Mouse (Mus musculus): ENCODE data around the gene Fzd2. TPM values are rescaled to one million over a fixed set of nuclear protein-coding genes. Genes with fewer than 3 reads are reported as not detected.

The Fzd2 gene
- polyA plus RNA-seq, 1 experiment from 2014 or later = 0.54 TPM

DNA sequence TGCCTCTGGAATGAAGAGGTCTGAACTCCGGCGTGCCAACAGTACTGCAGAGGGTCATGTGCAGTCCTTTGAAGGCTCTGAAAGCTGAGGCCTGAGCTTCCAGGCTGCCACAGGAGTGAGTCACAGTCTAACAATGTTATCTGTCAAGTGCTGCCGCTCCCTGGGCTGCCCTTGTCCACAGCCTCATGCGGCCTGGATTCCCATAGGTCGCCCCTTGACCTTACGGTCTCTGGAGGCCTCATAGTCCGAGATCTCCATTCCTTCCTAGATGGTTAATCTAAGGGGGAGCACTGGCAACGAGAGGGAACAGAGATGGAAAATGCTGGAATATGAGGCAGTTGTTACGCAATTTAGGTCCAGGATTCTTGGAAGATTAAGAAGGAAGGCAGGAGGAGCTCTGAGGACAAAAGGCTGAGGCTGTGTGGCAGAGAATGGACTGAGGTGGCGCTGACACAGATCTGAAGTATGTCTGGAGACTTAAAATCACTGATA, 39.7 kb downstream of the Fzd2 start:
- H3K4me3 ChIP-seq (ENCODE audit: low read depth, low read length) = no peak overlapping the region
- no peaks in the 10 kb centered on the region for H3K36me3 ChIP-seq (ENCODE audit: control insufficient read depth, insufficient read depth)
- no peak overlapping the region for H3K9ac ChIP-seq (ENCODE audit: low read depth, low read length)
- no peak overlapping the region for H3K27ac ChIP-seq (ENCODE audit: low read length)
- 45% methylated on average over 10 of the region's 10 CpGs for WGBS (ENCODE audit: insufficient replicate concordance)
- no peak overlapping the region for H3K4me2 ChIP-seq (ENCODE audit: low read depth, low read length)
- H3K27me3 ChIP-seq (ENCODE audit: control insufficient read depth, insufficient read depth, low read depth, low read length) = no peaks in the 10 kb centered on the region; the same call in 1 of the 2 replicates
- no peak for ATAC-seq (ENCODE audit: low read depth)
- no peaks in the 10 kb centered on the region for H3K9me3 ChIP-seq (replicated peaks; ENCODE audit: control insufficient read depth, low read length)
- H3K4me1 ChIP-seq (ENCODE audit: control insufficient read depth, low read depth, low read length) = no peaks in the 10 kb centered on the region

DNA sequence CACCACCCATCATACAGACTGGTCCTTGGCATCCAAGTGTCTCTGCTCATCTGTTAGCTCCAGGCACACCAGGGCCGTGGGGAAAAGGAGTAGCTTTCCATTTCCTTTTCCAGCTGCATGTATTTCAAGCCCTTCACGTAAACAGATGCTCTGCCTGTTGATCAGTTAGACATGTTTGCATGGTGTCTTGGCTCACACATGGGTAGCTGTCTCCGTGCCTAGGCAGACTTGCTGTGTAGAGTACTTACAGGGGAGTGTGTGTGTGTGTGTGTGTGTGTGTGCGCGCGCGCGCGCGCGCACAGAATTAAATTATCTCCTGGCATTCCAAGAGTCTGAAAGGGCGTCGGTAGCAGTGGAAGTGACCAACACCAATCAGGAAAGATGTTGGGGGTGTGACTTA, 42.0 kb downstream of the Fzd2 start:
- Histone ChIP-seq H3K36me3 (ENCODE audit: control insufficient read depth, insufficient read depth) (no peaks in the 10 kb centered on the region), H3K4me1 (ENCODE audit: control insufficient read depth, low read depth, low read length) (no peaks in the 10 kb centered on the region), H3K4me2 (ENCODE audit: low read depth, low read length) (no peak overlapping the region), H3K9ac (ENCODE audit: low read depth, low read length) (no peak overlapping the region), H3K27me3 (ENCODE audit: control insufficient read depth, insufficient read depth, low read depth, low read length) (no peaks in the 10 kb centered on the region), H3K27ac (ENCODE audit: low read length) (no peak overlapping the region), H3K4me3 (ENCODE audit: low read depth, low read length) (no peak overlapping the region), H3K9me3 (replicated peaks; ENCODE audit: control insufficient read depth, low read length) (no peaks in the 10 kb centered on the region)
- ATAC-seq (ENCODE audit: low read depth) = no peak
- WGBS (ENCODE audit: insufficient replicate concordance) = 77% methylated on average over 13 of the region's 13 CpGs

DNA sequence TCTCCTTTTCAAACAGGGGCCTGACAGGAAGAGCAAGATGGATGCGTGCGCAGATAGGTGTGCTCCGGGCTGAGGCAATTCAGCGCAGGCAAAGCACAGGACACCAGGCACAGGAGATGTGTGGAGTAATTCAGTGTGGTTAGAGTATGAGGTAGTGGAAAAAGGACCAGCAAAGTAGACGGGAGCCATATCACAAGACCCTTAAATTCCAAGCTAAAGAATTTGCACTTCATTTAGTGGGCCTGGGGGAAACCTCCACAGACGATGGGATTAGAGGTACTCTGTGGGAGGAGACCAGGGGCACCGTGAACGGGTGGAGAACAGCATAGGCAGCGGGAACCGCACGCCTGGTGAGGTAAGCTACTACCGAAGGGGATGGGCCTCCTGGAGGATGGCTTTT, 43.7 kb downstream of the Fzd2 start:
- no peak overlapping the region for H3K9ac ChIP-seq (ENCODE audit: low read depth, low read length)
- H3K36me3 ChIP-seq (ENCODE audit: control insufficient read depth, insufficient read depth) = no peaks in the 10 kb centered on the region
- H3K4me3 ChIP-seq (ENCODE audit: low read depth, low read length) = no peak overlapping the region
- 61% methylated on average over 12 of the region's 12 CpGs for WGBS (ENCODE audit: insufficient replicate concordance)
- H3K4me2 ChIP-seq (ENCODE audit: low read depth, low read length) = no peak overlapping the region
- H3K9me3 ChIP-seq (replicated peaks; ENCODE audit: control insufficient read depth, low read length) = no peaks in the 10 kb centered on the region
- H3K4me1 ChIP-seq (ENCODE audit: control insufficient read depth, low read depth, low read length) = no peaks in the 10 kb centered on the region
- ATAC-seq (ENCODE audit: low read depth) = no peak
- no peaks in the 10 kb centered on the region for H3K27me3 ChIP-seq (ENCODE audit: control insufficient read depth, insufficient read depth, low read depth, low read length)
- H3K27ac ChIP-seq (ENCODE audit: low read length) = no peak overlapping the region

DNA sequence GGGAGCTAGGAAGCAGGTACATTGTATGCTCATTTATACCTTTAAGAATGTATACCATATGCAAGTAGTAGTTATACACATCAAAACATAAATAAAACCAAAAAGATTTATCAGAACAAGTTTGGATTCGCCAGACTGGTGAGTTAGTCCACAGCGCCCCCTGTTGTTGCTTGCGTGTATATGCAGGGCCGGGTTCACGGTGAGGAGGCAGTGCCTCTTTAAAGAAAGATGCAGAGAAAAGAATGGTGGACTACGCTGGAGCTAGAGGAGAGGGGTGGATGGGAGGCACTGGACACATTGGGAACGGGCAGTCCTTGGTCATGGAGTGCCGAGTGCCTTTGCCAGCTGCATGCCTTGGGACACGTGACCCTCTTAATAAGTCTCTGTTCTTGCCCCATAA, 47.2 kb downstream of the Fzd2 start:
- Histone ChIP-seq H3K4me1 (ENCODE audit: control insufficient read depth, low read depth, low read length) (no peaks in the 10 kb centered on the region), H3K36me3 (ENCODE audit: control insufficient read depth, insufficient read depth) (no peaks in the 10 kb centered on the region), H3K27me3 (ENCODE audit: control insufficient read depth, insufficient read depth, low read depth, low read length) (no peaks in the 10 kb centered on the region), H3K9ac (ENCODE audit: low read depth, low read length) (no peak overlapping the region), H3K4me2 (ENCODE audit: low read depth, low read length) (no peak overlapping the region), H3K4me3 (ENCODE audit: low read depth, low read length) (no peak overlapping the region), H3K27ac (ENCODE audit: low read length) (no peak overlapping the region), H3K9me3 (replicated peaks; ENCODE audit: control insufficient read depth, low read length) (no peaks in the 10 kb centered on the region)
- 6% methylated on average over 9 of the region's 9 CpGs for WGBS (ENCODE audit: insufficient replicate concordance)
- ATAC-seq (ENCODE audit: low read depth) = no peak

DNA sequence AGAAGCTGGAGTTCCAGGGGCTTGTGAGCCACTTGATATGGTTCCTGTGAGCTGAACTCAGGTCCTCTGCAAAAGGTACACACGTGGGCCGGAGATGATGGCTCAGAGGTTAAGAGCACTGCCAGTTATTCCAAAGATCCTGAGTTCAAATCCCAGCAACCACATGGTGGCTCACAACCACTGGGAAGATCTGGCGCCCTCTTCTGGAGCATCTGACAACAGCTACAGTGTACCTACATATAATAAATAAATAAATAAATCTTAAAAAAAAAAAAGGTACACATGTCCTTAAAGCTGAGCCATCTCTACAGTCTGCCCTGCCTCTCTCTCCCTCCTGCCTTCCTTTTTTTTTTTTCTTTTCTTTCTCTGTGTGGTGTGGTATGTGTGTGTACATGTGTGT, 48.6 kb downstream of the Fzd2 start:
- Histone ChIP-seq H3K4me3 (ENCODE audit: low read depth, low read length) (no peak overlapping the region), H3K36me3 (ENCODE audit: control insufficient read depth, insufficient read depth) (no peaks in the 10 kb centered on the region), H3K27ac (ENCODE audit: low read length) (no peak overlapping the region), H3K9me3 (replicated peaks; ENCODE audit: control insufficient read depth, low read length) (no peaks in the 10 kb centered on the region), H3K4me2 (ENCODE audit: low read depth, low read length) (no peak overlapping the region), H3K4me1 (ENCODE audit: control insufficient read depth, low read depth, low read length) (no peaks in the 10 kb centered on the region), H3K9ac (ENCODE audit: low read depth, low read length) (no peak overlapping the region), H3K27me3 (ENCODE audit: control insufficient read depth, insufficient read depth, low read depth, low read length) (no peaks in the 10 kb centered on the region)
- no peak for ATAC-seq (ENCODE audit: low read depth)
- 51% methylated on average over 3 of the region's 3 CpGs for WGBS (ENCODE audit: insufficient replicate concordance)

DNA sequence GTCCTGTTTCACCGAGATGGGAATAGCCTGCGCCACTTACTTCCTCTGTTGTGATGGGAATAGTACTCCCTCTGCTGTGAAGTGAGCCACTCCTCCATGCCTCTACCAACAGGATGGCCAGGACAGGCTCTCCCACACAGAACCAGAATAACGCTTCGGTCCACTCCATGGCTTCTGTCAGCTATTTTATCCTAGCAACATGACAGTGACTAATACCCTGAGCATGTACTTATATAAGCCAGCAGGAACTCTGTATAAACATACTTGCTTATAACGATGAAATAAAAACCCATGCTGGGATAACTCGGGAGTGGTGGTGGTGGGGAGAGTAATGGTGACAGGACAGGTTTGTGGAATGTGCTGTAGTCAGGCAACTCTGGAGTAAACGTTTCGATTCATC, 51.7 kb downstream of the Fzd2 start:
- Histone ChIP-seq H3K9ac (ENCODE audit: low read depth, low read length) (no peak overlapping the region), H3K4me2 (ENCODE audit: low read depth, low read length) (no peak overlapping the region), H3K36me3 (ENCODE audit: control insufficient read depth, insufficient read depth) (no peaks in the 10 kb centered on the region), H3K9me3 (replicated peaks; ENCODE audit: control insufficient read depth, low read length) (no peaks in the 10 kb centered on the region), H3K27me3 (ENCODE audit: control insufficient read depth, insufficient read depth, low read depth, low read length) (no peaks in the 10 kb centered on the region), H3K4me3 (ENCODE audit: low read depth, low read length) (no peak overlapping the region), H3K27ac (ENCODE audit: low read length) (no peak overlapping the region), H3K4me1 (ENCODE audit: control insufficient read depth, low read depth, low read length) (no peaks in the 10 kb centered on the region)
- WGBS (ENCODE audit: insufficient replicate concordance) = 61% methylated on average over 8 of the region's 8 CpGs
- ATAC-seq (ENCODE audit: low read depth) = no peak

DNA sequence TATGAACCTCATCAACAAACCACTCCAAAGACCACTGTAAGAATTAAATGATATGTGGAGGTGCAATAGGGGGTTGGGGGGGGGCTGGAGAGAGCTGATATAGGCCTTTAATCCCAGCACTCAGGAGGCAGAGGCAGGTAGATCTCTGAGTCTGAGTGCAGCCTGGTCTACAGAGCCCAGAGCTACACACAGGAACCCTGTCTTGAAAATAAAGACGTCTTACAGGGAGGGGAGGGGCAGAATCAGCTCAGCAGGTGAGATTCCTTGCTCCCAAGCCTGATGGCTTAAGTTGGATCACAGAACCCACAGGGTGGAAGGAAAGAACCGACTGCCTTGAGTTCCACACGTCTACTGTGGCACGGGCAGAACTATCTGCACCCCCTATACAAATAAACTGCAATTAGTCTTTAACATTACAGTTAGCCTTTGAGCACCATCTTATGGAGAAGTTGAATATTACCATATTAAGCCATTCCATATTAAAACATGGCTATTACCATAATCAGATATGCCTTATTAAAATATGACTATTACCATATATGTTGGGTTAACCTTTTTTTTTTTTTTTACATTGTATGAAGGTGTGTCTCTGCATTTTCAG, 52.2 kb downstream of the Fzd2 start:
- Histone ChIP-seq H3K4me2 (ENCODE audit: low read depth, low read length) (no peak overlapping the region), H3K9ac (ENCODE audit: low read depth, low read length) (no peak overlapping the region), H3K36me3 (ENCODE audit: control insufficient read depth, insufficient read depth) (no peaks in the 10 kb centered on the region), H3K27ac (ENCODE audit: low read length) (no peak overlapping the region), H3K4me1 (ENCODE audit: control insufficient read depth, low read depth, low read length) (no peaks in the 10 kb centered on the region), H3K27me3 (ENCODE audit: control insufficient read depth, insufficient read depth, low read depth, low read length) (no peaks in the 10 kb centered on the region), H3K9me3 (replicated peaks; ENCODE audit: control insufficient read depth, low read length) (no peaks in the 10 kb centered on the region), H3K4me3 (ENCODE audit: low read depth, low read length) (no peak overlapping the region)
- WGBS (ENCODE audit: insufficient replicate concordance) = 16% methylated on average over 4 of the region's 4 CpGs
- ATAC-seq (ENCODE audit: low read depth) = no peak

DNA sequence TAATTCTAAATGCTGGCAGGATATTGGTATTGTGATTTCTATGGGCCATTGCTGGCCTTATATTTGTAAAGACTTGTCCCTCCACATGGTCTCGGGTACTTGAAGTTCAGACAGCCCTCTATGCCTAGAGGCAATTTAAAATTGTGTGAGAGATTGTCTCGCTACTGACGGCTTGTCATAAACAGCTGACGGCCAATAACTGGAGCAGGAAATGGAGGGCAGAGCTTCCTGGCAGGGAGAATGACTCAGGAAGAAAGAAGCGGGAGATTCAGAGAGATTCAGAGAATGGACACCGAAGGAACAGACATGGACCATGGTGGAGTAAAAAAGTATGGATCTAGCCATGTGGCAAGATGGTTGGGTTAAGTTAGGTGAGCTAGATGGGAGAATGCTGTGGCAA, 52.7 kb downstream of the Fzd2 start:
- H3K4me1 ChIP-seq (ENCODE audit: control insufficient read depth, low read depth, low read length) = no peaks in the 10 kb centered on the region
- H3K27me3 ChIP-seq (ENCODE audit: control insufficient read depth, insufficient read depth, low read depth, low read length) = no peaks in the 10 kb centered on the region
- no peaks in the 10 kb centered on the region for H3K36me3 ChIP-seq (ENCODE audit: control insufficient read depth, insufficient read depth)
- no peaks in the 10 kb centered on the region for H3K9me3 ChIP-seq (replicated peaks; ENCODE audit: control insufficient read depth, low read length)
- H3K9ac ChIP-seq (ENCODE audit: low read depth, low read length) = no peak overlapping the region
- no peak overlapping the region for H3K4me3 ChIP-seq (ENCODE audit: low read depth, low read length)
- ATAC-seq (ENCODE audit: low read depth) = no peak
- 12% methylated on average over 6 of the region's 6 CpGs for WGBS (ENCODE audit: insufficient replicate concordance)
- H3K4me2 ChIP-seq (ENCODE audit: low read depth, low read length) = no peak overlapping the region
- H3K27ac ChIP-seq (ENCODE audit: low read length) = no peak overlapping the region
